Mouse (Mus musculus) bone marrow, adult 2 months (tissue): Measurements from ENCODE around the gene Eps8l3. TPM values are rescaled to one million over a fixed set of nuclear protein-coding genes. Genes with fewer than 3 reads are reported as not detected.
A peak's percentile ranks its signal among the peaks of the same experiment; 100 is the strongest.

ENCODE experiments used
- H3K27ac ChIP-seq: fragments of 200-500 bp; 2 replicates; pipeline ENCODE4 v1.5.1; 2012; ENCODE audit warnings: low read depth, mild to moderate bottlenecking, control low read depth, inconsistent platforms, low read length; ENCODE audit not compliant: control insufficient read depth, poor library complexity, insufficient read depth
- H3K4me1 ChIP-seq: fragments of 200-500 bp; 2 replicates; pipeline ENCODE4 v1.6.1; 2011; ENCODE audit warnings: low read length; ENCODE audit not compliant: control insufficient read depth, insufficient read depth
- H3K4me3 ChIP-seq: fragments of 200-500 bp; replicated peaks from 2 replicates; pipeline ENCODE3; 2011; ENCODE audit warnings: mild to moderate bottlenecking, low read depth, low read length, control low read depth; ENCODE audit not compliant: control insufficient read depth
- CTCF ChIP-seq: fragments of 200-500 bp; IDR thresholded peaks from 2 replicates; pipeline ENCODE4 v1.5.1; 2011; ENCODE audit warnings: low read length, control low read depth; ENCODE audit not compliant: control insufficient read depth, insufficient read depth
- POLR2A ChIP-seq: fragments of 200-500 bp; IDR thresholded peaks from 2 replicates; pipeline ENCODE4 v1.6.1; 2011; ENCODE audit warnings: low read depth, mild to moderate bottlenecking, control low read depth, low read length, borderline replicate concordance; ENCODE audit not compliant: control insufficient read depth
- WGBS: fragments of 180-500 bp; shearing (Covaris S2); methylation state at CpG from one replicate; pipeline ENCODE4 v1.1.7; 2018; 5-methylcytosine and 5-hydroxymethylcytosine counted together
- polyA plus RNA-seq: library from polyadenylated mRNA; stranded (reverse); fragments of >200 nt; gene quantifications from 2 replicates; pipeline ENCODE4 v1.2.4, GENCODE M21; 2011; ENCODE audit warnings: low replicate concordance; ENCODE audit not compliant: missing spikeins, insufficient read depth, insufficient read length

Gene Eps8l3
- polyA plus RNA-seq, 1 experiment, result not detected

DNA sequence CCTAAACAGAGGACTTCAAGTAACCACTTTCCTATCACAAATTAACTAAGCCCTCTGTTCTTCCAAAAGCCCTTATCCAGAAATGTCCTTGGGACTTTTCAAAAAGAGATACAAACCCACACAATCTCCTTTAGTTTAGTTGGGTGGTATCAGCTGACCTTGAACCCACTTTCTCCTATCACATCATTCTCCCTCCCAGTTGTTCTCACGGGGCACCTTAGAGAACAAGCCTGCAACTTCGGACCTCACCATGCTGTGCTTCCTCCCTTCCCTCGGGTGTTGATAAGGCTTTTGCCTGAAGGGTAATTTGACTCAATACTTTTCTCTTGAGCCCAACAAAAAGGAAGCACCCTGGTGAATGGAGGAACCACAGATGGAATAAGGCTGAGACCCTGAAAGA is 58.9 kb downstream of the Eps8l3 start:
- WGBS, result 38% methylated on average over 3 of the region's 3 CpGs

DNA sequence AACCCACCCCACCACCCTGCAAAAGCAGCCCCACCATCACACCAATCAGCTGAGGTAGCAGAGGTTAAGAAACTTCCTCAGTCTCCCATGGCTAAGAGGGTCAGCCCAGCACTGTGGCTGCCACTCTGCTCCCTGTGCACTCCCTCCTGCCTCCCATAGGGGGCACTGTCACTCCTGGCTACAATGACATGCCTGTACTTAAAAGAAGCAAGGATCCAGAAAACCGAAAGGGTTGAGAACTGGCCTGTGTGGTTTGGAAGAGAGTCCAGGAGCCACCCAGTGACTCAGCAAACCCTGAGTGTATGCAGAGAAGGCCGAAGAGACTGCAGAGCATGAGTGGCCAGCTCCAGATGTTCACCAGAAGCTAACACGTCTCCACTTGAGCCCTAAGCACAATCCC is 62.4 kb downstream of the Eps8l3 start:
- 9% methylated on average over 3 of the region's 3 CpGs for WGBS

More for the DNA sequence above, 58.9 kb downstream of the Eps8l3 start:
- no peaks in the 10 kb centered on the region; the same call in 1 of the 2 replicates for H3K4me1 ChIP-seq
- no peak overlapping the region for H3K27ac ChIP-seq
- H3K4me3 ChIP-seq, result no peak overlapping the region
- TF ChIP-seq CTCF (no peak), POLR2A (no peak)

DNA sequence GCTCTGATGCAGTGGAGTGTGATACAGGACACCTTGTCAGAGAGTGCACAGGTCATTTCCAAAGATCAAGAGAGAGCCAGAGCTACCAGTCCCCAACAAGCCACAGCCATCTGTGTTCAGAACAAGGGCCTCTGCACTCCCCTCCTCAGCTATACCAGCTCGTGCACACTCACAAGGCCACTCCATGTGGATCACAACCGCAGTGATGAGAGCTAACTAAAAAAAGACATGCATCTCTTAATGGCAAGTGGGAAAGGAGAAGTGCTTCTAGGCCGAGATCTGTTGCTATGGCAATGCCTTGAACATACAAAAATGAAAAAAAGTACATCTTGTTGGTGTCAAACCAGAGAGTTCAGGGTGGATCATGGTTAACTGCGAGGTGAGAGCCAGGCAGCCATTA is 62.8 kb downstream of the Eps8l3 start:
- no peak for TF ChIP-seq POLR2A
- no peak for TF ChIP-seq CTCF
- no peaks in the 10 kb centered on the region; the same call in 1 of the 2 replicates for H3K4me1 ChIP-seq
- 14% methylated on average over 4 of the region's 4 CpGs for WGBS
- no peak overlapping the region for H3K4me3 ChIP-seq
- H3K27ac ChIP-seq, result no peak overlapping the region

More for the DNA sequence above, 62.4 kb downstream of the Eps8l3 start:
- no peaks in the 10 kb centered on the region; the same call in 1 of the 2 replicates for H3K4me1 ChIP-seq
- TF ChIP-seq CTCF, result peak; percentile 87
- no peak for TF ChIP-seq POLR2A
- no peak overlapping the region for H3K4me3 ChIP-seq
- H3K27ac ChIP-seq, result no peak overlapping the region

DNA sequence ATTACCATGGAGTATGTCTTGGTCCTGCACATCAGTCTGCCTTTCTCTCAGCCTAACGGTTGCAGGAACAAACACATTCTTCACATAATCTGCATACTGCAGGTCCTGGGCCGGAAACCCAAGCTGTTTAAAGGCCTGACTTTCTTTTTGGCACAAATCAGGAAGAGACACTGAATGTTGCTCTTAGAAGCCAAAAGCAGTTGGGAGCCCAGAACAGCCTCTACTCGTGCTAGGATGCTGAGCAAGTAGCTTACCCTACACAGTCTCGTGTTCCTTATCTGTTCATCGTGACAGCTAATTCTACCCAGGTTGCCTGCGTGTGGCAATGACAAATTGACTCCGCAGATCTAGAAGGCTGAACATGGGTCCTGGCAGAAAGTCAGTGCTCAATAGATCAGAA is 63.5 kb downstream of the Eps8l3 start:
- Histone ChIP-seq H3K27ac (no peak overlapping the region), H3K4me3 (no peak overlapping the region), H3K4me1 (no peaks in the 10 kb centered on the region; the same call in 1 of the 2 replicates)
- WGBS, result 50% methylated on average over 7 of the region's 7 CpGs
- TF ChIP-seq POLR2A (no peak), CTCF (no peak)

DNA sequence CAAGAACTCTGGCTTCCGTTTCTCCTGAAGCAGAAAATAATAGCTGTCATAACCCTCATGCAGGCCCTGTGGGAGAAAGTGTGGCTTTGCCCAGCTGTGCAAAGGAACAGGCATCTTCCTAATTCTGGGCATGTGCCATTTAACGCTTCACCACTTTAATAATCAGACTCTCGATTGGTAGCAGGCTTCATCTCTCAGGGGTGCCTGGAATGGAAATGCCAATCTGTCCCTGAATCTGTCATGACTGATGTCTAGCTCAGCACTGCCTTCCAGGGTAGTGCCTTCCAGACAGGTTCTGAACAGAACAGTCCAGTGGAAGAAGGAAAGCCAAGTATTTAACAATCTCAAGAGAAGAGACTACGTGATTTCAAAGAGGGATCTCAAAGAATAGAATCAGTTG is 64.2 kb downstream of the Eps8l3 start:
- Histone ChIP-seq H3K27ac (no peak overlapping the region), H3K4me3 (no peak overlapping the region), H3K4me1 (no peaks in the 10 kb centered on the region; the same call in 1 of the 2 replicates)
- TF ChIP-seq CTCF (no peak), POLR2A (no peak)
- WGBS, result 77% methylated on average over 4 of the region's 4 CpGs

Other genes with a start within 250 kb of the Eps8l3 start
- gene Gm10961, start 245.9 kb upstream of the Eps8l3 start, polyA plus RNA-seq, result not detected in 2 replicates
- 13.0 and 36.0 TPM in 2 replicates for gene Strip1, start 245.5 kb upstream of the Eps8l3 start, polyA plus RNA-seq
- 27.3 and 38.4 TPM in 2 replicates for gene Ahcyl1, start 180.7 kb upstream of the Eps8l3 start, polyA plus RNA-seq
- gene Csf1, start 116.8 kb upstream of the Eps8l3 start, polyA plus RNA-seq, result 7.9 and 21.8 TPM in 2 replicates
- 40.9 and 62.6 TPM in 2 replicates for gene Gstm5, start 18.6 kb downstream of the Eps8l3 start, polyA plus RNA-seq
- not detected in 2 replicates for gene Gstm7, start 54.6 kb downstream of the Eps8l3 start, polyA plus RNA-seq
- 1.8 TPM in 1 of 2 replicates, not detected in the other for gene Gstm6, start 66.5 kb downstream of the Eps8l3 start, polyA plus RNA-seq
- not detected in 2 replicates for gene Gstm3, start 92.1 kb downstream of the Eps8l3 start, polyA plus RNA-seq
- gene Gstm2, start 109.2 kb downstream of the Eps8l3 start, polyA plus RNA-seq, result 8.7 and 10.5 TPM in 2 replicates
- gene Gstm1, start 140.7 kb downstream of the Eps8l3 start, polyA plus RNA-seq, result 63.6 and 69.5 TPM in 2 replicates
- gene Gstm4, start 167.7 kb downstream of the Eps8l3 start, polyA plus RNA-seq, result 4.8 and 8.3 TPM in 2 replicates
- 15.3 and 47.2 TPM in 2 replicates for gene Ampd2, start 209.4 kb downstream of the Eps8l3 start, polyA plus RNA-seq
- 1.0 TPM in 1 of 2 replicates, not detected in the other for gene Gnat2, start 215.6 kb downstream of the Eps8l3 start, polyA plus RNA-seq